Mouse (Mus musculus) MN1 (cell line): ENCODE measurements at regions not wholly inside any gene's neighbourhood (a gene's known extent, or its start where the extent isn't known, plus 50 kb on each side); places are given as distances from the start of the nearest gene placed in this dataset.

Experiments used
- DNase-seq: peaks from one replicate; pipeline ENCODE4 v3.0.0-alpha.2; 2016; ENCODE audit warnings: low spot score

DNA sequence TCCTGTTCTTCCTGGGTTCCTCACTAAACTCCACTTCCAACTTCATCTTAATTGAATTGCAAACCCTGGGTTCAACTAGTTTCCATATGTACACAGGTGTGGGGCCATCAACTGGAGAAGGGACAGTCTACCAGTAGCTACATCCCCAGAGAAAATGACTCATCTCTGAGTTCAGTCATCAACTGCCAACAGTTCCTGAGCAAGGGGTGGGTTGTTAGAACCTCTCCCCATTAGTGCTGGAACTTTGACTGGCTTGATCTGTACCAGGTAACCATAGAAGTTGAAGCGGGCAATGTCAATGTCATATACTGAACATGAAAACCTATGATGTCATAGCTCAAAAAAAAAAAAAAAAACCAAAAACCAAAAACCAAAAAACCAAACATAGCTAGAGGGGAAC, 69.8 kb downstream of the Gm21750 start:
- DNase-seq: no peak

DNA sequence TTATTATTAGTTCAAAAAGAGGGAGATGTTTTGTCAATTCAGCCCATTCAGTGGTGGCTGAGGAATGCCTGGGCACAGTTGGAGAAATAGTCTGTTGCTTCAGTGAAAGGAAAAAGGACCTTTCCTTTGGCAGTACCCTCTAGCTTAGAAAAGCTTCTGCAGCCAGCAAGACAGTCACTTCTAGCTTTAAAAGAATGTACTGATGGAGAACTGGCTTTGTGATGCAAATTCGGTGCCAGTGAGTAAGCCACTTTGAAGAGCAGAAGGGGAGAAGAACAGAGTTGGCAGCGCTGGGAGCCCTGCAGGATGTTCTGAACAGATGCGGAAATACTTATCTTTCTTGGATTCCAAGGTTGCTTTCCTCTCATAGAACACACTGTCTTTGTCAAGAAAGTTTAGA, 71.1 kb downstream of the Gm21750 start:
- no peak for DNase-seq

DNA sequence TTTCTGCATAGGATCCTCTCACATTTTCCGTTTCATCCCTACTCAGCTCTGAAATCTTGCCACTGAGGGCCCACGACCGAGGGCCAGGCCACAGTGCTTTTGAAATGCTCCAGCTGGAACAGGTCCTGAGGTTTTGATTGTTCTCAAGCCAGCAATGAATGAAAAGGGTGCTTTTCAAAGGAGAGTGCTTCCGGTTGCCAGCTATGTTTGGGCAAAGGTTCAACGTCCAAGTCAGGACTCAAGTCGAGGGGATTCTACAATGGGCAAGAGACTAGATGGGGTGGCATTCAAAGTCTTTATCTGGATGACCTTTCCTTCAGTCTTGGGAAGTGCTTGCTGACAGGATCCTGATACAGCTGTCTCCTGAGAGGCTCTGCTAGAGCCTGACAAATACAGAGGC, 89.8 kb downstream of the Gm21750 start:
- DNase-seq: no peak

DNA sequence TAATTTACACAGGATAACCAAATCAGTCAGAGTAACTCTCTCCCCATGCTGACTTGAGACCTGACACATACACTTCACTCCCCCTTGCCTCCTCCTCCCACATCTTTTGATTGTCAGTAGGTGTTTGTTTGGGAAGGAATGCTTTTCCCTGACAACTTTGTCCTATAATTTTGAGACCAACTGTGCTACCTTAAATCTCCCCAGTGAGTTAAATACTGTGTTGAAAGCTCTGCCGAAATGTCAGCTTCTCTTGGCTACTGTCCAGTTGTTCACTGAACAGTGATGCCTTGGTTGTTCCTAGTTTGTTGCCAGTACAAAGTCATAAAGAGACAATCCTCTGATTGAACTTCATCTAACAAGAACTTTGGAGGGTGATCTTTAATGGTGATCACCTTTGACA, 99.0 kb downstream of the Gm21750 start:
- no peak for DNase-seq

DNA sequence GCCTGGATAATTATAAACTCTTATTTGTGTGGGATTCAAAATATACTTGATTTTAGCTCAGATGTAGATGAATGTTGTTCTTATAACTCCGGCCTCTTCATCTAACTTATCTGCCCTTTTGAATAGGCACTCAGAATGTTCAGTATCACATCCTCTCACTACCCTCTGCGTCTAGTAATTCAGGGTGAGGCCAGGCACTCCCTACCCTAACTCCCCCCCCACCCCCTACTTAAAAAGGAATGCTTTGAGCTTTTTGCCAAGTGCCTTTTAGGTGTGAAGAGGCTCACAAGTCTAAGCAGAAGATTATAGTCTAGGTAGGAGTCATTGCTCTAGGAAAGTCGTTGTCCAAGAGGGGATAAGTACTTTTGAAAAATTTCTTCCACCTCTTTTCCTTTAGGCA, 111.9 kb downstream of the Gm21750 start:
- DNase-seq: no peak

DNA sequence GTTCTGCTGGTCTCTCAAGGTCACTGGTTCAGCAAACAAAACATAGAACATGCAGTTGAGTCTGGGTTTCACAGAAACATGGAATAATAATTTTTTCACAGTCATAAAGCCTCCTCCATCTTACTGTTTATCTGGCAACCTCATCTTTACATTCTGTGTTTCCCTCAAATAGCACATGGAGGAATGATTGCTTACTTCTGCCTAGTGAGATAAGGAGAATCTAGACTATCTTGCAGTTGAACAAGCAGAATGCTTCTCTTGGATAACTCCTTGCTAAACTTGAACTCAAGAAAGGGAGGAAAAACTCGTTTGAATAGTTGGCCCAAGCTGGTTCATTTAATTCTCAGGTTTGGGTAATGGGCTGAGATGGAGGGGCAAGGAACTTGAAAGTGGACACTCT, 112.8 kb downstream of the Gm21750 start:
- no peak for DNase-seq

DNA sequence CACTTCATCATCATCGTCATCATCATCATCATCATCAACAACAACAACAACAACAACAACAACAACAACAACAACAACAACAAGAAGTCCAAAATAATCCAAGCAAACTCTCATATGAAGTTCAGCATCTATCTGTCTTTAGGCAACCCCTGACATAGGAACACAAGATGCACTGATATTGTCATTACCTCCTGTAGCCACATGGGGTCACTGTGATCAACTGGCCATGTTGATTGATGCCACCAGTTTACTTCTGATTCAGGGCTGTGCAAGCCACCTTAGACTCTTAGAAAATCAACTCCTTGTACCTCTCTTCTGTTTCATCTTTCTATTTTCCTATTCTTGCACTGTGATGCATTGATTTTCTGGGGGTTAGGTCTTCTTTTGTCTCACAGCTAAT, 115.0 kb downstream of the Gm21750 start:
- peak; percentile 9 for DNase-seq

DNA sequence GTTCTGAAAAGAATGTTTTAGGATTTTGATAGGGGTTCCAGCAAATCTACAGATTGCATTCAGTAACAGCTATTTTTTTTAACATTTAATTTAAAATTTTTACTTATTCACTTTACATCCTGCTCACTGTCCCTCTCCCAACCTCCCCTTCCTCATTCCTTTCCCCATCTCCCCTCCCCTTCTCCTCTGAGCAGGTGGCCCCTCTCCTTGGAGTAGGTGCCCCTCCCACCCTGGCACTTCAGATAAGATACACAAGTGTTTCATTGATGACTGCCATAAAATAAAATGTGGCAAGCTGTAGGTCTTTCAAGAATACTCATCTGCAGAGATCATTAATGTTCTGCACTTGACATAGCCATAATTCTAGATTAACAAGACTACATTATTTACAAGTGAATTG, 146.1 kb downstream of the Gm21750 start:
- no peak for DNase-seq

DNA sequence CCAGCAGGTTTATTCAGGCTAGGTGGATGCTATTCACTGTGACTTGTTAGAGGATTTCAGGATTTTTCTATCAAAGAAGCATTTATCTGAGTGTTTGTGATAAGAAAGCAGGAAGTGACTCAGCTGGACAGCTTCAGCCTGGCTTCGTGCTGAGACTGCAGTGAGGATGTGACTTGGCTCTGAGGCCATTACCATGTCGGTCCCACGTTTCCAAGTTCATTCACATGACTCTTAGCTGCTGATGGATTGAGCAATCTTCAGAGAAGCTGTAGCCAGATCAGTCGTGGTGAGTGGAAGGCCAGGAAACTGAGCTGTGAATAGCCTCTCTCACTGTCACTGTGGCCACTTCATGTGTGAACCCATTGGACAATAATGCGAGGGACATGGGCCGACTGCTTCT, 177.9 kb downstream of the Gm21750 start:
- DNase-seq: no peak

DNA sequence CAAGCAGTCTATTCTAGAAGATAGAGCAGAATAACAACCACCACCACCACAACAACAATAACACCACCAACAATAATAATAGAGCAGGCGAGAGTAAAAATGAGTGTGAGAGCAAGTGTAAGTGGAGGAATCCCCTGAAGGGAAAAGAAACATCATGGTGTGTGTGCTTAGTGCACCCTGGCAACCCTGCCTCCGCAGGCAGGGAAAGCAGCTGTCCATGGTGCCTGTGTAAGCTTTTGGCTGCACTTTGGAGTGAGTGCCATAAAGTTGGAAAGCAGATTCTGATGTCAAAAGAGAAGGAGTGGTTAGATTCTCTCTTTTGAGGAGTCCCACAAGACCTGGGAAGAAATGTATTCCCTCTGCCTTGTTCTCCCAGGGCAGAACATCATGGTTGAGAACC, 200.8 kb downstream of the Gm21750 start:
- DNase-seq: no peak

DNA sequence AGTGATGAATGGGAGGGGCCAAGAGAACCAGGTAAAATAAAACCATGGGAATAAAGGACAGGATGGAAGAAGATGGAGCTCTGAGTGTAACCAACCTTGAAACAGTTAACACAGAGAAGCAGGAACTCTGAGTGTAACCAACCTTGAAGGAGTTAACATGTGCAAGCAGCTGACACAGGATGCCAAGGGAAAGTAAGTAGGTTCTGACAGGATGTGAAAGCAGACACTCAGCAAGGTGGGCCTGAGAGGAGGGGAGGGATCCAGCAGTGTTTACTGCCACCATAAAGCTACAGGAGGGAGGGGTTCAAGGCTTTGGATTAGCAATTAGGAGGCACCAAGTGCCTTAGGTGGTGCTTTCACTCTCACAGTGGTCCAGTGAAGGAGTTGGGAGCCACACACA, 213.3 kb downstream of the Gm21750 start:
- DNase-seq: no peak

DNA sequence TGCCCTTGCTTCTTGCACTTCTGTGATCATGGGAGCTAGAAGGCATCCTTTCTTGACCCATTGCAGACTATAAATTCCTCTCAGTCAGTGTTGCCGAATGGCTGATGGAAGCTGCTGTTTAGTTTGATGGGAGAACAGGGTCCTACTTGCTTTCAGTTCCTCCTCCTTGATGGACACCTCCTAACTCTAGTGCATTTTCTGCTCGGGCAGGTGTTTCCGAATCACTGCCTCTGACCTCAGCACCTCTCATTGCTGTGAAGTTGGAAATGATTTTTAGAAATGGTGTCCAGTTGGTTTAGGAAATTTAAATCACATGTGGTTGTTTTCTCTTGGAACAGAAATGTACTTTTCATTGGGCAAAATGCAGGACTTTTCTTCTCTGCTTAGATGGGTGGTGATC, 214.9 kb downstream of the Gm21750 start:
- DNase-seq: no peak

DNA sequence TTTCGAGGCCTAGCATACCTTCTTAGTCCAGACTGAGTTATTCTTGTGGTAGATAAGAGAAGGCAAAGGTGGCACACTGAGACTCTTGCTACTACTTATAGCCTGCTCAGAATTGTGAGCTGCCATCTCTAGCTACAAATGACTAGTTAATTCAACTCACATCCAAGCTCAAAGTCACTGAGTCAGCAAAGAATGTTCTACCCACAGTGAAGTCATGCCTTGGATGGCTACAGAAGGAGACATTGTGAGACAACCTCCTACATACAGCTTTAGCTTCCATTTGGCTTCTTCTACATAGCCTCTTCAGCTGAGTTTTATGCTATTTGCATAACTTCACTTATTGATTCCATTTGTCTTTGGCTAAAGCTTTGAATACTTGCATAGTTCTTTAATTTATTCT, 217.2 kb downstream of the Gm21750 start:
- no peak for DNase-seq

DNA sequence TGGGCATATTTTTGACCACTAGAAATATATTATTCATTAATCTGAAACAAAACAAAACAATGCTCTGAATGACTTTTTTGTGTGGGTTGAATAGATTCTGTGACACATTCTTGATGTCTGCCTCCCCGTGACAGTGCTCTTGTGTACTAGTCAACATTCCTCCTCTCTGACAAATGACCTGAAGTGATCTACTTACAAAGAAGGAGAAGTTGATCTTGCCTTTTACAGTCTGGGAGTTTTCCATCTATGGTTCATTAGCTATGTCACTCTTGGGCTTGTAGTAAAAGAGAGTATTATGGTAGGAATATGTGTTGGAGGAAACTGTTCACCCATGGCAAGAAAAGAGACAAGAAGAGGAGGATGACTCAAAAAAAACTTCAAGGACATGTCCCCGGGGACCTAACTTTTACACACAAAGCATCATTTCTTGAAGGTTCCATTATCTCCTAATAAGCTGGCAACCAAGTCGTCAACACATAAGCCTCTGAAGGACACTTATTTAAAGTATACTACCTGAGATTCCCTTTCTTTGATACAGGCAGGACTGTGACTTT, 217.9 kb downstream of the Gm21750 start:
- DNase-seq: no peak

DNA sequence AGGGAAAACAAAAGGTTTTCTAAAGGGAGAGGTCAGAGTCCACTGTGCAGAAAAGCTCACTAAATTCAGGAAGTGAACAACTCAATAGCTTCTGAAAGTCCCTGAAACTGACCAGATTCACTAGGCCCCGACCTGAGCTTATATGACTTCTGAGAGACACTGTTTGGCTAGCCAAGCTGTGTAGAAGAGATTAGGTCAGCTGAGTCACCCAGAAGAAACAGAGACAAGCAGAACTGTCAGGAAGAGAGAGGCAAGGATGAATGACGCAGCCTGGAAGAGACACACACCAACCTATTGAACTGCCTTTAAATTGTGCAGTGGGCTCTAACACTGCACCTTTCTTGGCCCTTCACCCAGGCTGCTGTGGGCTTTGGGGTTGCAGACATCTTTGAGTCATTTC, 230.4 kb downstream of the Gm21750 start:
- no peak for DNase-seq

DNA sequence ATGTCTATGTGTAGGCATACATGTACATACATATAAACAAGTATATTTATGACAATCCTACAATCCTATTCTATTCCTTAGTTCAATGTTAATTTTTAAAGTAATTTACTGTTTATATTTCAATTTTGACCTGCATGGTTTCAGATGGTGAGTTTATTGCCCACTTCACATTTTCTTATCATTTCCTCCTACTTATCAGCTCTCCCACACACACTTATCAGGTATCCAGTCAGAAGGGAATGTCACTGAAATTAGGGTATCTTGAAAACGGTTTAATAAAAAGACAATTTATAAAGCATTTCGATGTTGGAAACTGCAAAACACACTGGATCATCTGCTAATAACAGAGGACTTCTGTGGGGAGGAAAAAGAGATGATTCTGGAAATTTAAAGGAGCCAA, 233.8 kb downstream of the Gm21750 start:
- no peak for DNase-seq

DNA sequence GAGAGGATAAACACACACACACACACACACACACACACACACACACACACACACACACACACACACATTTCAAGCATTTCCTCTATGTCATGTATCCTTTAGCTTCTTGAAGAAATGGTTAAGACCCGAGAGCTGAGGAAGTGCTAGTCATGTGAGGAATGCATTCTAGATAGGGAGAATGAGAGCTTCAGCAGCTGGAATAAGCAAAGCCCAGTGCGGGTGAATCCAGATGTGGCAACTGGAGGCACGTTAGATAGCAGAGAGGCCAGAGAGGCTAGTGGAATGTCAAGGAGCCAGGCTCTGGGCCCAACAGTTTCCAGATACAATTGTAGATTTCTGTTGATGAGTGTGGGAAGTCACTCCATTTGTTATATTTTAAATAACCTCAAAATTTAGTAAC, 234.2 kb downstream of the Gm21750 start:
- no peak for DNase-seq

DNA sequence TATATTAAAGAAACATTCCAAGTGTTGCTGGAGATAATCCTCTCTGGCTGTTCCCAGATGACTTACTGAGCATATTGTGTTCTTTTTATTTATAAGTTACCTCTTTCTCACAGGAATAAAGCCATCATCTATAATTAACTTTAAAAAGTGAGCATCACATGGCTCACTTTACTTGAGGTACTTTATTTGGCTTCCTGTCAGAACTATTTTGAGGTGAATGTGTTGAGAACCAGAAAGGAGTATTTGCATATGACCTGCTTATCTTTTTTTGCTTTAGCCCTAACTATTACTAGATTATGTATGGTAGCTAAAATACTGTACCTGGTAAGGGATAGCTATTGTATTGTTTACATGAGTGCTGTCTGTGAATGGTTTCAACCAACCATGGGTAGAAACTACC, 238.1 kb downstream of the Gm21750 start:
- DNase-seq: no peak

DNA sequence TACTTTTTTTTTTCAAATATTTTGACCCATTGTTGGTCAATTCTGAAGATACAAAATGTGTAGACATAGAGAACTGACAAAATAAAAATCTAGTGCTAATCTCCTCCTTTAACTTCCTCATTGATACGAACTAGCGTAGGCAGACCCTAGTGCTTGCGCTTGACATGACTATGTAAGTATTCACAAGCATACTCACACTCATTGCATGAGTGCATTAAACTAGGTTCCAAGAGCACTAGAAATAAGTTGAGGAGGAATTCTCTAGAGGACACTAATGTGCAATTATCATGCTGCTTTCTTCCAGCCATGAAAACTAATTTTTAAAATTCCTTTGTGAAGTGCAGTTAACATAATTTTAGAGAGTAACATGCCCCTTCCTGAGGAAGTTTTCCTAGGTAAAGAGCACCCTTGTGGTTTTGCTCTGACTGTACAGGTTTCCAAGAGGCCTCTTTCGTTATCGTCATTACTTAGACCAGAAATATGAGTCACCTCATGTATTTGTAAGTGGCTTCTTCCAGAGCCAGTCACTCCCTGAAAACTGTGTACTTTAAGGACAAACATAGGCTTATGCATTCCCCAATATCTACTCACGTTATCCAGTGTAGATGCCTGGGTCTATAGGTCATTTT, 241.2 kb downstream of the Gm21750 start:
- DNase-seq: no peak

DNA sequence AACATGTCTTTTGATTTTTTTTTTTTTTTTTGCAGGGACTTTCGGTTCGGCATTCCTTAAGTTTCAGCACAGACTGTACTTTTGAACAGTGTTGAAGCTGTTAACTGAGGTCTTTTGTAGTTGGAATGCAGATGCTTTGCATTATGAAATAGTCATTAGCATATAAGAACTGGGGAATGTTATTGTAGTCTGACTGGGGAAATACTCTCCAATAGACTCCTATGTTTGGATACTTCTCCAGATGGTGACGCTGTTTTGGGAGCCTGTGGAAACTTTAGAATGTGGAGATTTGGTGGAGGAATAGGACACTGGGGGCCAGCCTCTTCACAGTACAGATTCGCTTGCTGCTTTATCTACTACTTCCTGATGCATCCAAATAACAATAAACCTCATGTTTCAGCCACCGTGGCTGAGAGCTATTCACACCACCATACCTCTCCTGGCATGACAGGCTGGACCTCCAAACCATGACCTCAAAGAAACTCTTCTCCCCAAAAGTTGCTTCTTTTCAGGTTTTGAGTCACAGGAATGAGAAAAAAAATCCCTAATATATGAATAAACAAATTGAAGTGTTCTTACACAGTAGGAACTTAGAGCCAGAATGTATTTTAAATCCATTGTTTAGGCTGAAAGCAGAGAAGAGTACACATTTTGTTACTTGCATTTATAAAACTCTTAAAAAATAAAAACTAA, 252.9 kb downstream of the Gm21750 start:
- DNase-seq: no peak

DNA sequence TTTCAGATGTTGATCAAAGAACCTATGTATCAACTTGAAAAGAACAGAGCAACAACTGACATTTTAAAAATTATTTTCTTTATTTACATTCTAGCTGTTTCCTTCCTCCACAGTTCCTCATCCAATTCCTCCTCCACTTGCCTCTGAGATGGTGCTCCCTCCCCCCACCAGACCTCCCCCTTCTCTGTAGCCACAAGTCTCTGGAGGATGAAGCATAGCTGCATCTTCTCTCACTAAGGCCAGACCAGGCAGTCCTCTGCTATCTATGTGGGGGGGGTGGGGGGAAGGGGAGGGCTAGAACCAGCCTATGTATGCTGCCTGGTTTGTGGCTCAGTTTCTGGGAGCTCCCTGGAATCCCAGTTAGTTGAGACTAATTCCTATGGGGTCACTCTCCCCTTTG, 255.0 kb downstream of the Gm21750 start:
- DNase-seq: no peak

DNA sequence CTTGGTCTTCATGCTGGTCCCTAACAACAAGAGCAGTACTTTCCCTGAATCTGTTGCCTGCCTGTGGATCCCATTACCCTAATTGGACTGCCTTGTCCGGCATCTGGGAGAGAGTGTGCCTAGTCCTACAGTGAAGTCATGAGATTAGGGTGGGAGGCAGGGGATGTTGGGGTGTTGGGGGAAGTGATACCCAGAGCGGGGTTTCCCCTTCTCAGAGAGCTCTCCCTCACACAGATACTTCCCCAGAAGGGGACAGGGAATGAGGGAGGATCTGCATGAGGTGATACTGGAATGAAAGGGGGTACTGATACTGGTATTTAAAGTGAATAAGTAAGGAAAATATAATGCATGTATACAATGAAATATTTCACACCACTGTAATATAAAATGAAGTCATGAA, 270.1 kb downstream of the Gm21750 start:
- no peak for DNase-seq

DNA sequence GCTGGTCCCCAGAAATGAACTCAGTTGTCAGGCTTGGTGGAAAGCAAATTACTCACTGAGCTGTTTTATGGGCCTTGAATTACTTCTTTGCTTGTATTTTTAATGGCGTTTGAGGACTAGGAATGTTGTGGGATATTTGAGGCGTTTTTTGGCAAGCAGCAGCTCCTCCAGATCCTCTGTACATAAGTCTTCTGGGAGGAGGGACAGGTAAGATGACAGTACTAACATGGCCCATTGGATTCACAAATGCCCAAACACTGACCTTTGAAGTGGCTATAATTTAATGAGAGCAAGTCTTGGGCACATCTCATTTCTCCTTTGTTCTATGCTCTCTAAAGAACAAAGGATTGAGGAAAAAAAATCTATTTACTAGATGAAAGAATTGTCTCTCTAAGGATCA, 286.3 kb downstream of the Gm21750 start:
- no peak for DNase-seq

DNA sequence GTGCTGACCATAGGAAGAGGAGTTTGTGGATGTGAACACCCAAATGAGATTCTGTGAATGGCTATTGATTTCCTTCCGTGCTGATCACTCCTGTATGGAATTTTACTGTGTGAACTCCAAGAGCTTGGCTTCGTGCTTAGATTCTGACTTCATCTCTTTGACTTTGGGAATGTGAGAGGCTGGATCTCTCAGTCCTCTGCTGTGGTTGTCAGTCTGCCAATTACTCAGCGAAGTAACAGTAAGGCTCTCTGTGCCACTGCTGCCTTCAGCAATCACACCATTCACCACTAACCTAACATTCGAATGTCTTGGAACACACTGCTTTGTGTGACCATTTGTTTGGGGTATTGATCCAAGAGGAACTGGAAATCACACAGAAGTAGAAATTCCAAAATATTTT, 291.5 kb downstream of the Gm21750 start:
- no peak for DNase-seq
